Mouse (Mus musculus) 3T3-L1 (cell line): ENCODE data around the gene Ankrd23.

Source experiments
- DNase-seq: peaks from one replicate; pipeline ENCODE4 v3.0.0-alpha.2; 2015; ENCODE audit warnings: low read depth, low spot score

Gene Ankrd23

DNA sequence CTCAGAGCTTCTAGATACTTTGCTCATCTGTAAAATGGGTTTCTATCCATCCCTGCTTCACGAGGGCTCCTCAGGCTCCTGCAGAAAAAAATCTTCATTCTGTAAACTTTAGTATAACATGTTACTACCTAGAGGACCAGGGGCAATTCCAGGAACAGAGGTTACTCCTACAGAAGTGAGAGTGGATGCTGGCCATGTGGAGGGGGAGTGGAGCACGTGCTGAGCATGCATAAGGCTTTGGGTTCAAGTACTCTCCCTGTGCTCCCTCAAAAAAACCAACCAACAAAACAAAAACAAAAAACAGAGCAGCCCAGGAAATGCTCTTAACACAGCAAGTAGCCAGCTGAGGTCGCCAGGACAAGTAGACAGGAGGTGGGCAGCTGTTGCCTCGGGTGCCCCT, 26.9 kb upstream of the Ankrd23 start:
- DNase-seq, result no peak

DNA sequence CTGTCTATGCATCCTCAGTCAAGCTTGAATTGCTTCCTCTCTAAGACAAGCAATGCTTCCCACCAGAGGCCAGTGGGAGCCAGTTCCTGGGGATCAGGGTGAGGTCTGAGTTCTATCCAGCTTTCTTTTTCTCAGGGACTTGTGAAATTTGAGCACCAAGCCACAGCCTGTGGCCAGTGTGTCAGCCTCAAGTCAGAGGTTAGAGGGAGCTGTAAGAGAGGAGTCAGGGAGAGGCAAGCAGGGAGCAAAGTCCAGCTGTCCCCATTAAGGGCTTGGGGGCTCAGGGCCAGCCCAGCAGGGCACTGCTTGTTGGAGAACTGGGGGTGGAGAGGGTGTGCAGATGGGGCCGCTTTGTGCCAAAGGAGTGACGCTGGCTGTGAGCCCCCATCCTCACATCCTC, 26.5 kb upstream of the Ankrd23 start:
- peak; percentile 68 for DNase-seq

DNA sequence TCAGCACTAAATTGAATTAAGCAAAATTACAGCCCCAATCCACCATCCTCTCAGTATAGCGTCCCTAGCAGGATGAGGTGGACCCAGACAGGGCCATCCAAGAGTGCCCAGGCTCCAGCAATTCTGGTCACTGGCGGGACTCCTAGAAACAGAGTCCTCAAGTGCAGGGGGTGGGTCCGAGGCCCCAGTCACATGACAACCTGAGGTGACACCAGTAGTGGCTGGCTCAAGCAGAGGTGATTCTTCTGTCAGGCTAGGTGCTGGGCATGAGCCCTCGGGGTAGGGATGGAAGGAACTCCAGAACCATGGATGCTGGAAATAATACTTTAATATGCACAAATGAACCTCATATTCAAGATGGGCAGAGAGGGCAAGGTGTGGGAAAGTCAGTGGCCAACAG, 25.7 kb upstream of the Ankrd23 start:
- DNase-seq, result no peak

DNA sequence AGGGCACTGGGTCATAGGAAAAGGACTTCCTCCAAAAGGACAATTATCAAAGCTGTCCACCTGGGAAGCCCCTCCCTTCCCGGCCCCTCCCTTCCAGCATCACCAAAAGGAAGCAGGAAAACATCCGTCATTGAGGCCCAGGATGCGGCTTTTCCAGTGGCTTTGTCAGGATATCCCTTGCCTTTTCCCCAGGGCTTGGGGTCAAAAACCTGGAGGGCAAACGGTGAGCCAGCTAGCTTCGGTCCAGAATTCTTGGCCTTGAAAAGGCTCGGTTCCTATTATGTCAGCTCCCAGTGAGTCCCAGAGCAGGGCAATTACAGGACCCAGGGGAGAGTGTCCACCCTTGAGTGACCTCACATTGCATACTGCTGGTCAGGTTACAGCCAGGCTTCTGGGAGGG, 24.2 kb upstream of the Ankrd23 start:
- DNase-seq, result no peak

DNA sequence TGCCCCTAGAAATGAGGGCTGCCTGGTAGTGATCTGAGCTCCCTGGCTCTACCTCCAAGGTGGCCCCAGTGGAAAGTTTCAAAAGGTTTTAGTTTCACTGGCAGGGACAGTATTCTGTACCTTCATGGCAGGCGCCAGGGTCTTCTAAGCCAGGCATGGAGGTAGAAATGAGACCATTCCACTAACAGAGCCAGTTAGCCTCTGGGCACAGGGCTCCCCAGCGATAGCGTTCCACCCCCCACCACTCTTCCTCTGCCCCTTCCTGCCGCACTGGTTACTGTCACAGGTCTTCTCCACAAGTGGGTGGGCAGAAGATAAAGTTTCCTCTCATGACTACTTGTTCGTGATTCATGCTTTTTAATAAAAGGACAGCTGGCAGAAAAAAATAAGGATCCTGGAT, 23.2 kb upstream of the Ankrd23 start:
- DNase-seq, result no peak

DNA sequence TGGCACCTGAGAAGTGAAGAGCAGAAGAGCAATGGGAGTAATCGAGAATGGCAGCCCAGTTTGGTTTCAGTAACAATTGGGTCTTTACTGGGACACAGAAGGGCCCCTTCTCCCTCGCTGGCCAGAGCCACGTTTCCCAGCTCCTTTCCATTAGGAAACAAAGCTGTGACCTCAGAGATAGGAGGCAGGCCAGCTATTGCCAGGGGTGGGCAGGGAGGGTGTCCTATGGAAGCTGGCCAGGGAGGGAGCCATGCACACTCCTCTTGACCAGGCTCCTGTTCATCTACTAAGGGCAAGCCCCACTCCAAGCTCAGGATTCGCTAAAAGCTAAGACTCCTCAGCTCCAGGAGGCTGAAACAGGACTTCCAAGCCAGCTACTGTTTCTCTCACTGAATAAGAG, 22.6 kb upstream of the Ankrd23 start:
- DNase-seq, result no peak

DNA sequence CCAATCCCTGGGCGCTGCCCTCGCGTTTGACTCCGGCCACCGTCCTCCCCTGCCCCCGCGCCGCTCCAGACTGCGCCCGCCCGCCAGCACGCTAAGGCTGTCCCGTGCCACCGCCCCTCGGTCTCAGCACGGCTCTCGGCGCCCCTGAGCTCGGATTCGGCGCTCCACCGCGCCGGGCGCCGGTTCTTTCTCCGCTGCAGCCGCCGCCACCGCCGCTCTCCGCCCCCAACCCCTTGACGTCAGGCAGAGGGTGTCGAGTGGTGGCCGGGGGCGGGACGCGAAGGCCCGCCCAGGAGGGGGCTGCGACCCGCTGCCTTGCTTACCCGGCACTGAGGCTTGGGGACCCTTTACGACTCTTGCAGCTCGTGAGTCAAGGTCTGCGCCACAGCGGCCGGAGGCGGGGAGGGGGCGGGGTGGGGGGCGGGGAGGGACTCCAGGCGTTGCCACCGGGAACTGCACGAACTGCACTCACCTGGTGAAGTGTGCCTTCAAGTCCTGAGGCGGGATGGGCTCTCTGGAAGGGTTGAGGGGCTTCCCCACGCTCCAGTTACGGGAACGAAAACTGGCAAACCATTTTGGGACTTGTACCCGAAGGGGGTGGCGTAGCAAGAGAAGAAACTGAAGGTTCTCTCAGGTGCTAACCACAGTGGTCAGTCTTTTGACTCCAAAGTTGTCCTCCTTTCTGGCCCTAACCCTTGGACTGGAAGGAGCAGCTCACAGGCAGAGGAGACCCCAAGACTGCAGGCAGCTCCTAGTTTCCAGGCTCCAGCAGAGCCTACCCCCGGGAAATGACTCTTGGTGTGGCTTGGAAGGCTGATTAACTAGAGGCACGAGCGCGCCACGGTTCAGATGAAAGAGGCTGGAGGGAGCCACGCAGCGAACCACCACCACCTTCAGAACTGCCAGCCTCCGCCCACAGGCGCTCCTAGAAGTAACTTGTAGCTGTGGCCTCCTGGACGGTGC, 21.6 kb upstream of the Ankrd23 start, which contains the start of gene Sema4c:
Sema4c (minus strand) TSS at position 319 of the 963 bp plus-strand sequence.
- DNase-seq, result no peak

DNA sequence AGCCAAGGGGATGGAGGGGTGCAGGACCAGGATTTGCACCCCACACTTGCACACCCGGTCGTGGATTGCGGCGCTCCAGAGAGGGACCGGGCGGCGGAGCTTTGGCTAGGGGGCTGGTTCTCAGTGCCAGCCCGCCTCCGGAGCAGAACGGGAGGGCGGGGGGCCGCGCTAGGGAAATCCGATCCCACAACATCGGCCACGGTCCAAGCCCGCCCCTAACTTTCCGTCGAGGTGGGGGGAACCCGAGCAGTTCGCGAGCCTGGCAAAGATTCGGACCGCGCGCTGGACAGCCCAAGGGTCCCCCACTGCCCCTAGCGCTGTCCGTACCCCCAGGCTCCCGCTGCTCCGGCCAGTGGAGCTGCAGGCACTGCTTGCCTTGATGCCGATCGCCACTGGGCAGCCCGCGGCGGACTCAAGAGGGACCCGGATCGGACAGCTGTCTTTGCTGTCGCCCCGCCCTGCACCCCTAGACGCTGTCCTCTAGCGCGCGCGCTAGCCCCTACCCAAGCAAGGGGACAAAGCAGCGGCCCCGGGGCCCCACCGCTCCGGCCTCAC, 20.9 kb upstream of the Ankrd23 start:
- no peak for DNase-seq

DNA sequence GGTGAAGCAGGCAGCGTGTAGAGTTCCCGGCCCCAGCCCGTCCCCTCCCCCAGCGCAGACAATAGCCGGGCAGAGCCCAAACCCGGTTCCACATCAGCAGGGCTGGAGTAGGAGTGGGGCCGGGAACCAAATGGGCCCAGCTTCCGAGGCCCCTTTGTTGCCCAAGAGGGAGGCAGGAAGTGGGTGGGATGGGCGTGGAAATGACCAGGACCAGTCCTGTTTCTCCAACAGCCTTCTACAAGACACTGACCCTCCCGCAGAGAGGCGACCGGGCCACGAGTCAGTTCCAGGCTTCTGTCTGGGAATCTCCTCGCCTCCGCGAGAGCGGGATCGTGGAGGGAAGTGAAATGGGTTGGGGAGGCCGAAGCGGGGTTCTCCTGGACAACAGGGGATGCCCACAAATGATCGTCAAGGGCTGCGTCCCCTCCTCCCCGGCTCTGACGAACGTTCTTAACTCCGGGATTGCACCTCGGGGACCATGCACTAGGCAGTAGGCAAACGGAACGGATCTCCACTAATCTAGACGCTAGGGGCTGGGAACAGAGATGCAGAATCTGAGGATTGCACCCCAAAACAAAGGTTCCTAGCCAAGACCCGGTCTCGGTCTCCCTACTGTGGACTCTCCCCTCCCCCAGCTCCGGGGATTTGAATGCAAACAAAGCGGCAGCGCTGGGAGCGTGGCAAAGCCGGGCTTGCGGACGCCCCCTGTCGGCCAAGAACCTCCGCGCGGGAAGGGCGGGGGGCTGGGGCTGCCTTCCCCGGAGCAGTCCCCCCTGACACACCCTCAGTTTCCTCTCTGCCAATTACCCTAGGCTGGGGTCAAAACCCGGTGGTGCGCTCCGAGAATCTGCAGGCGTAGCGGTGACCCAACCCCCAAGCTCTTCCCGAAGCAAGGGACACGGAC, 20.1 kb upstream of the Ankrd23 start:
- peak; percentile 96 for DNase-seq

DNA sequence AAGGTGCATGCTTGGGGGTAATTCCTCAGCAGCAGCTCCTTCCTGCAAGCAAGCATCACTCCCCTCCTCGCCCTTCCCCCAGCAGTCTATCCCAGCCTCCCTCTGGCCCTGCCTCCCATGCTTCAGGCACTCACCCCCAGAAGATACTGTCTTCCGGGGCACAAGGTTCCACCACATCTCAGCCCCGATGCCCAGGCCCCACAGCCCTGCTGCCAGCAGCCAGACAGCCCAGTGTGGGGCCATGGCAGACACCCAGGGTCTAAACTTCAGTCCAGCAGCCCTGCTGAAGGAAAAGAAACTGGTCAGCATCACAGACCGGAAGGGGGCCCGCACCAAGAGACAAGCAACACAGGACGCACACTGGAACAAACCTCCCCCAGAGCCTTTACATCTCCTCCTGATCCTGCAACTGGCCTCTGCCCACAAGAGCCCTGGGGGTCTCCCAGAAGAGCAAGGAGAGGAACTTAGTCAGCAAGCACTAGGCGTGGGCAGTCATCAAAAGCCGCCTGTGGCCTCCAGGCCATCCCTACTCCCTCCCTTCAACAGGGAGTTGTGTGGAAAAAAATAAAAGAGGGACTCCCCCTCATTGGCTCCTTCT, 19.2 kb upstream of the Ankrd23 start:
- DNase-seq, result peak; percentile 69

DNA sequence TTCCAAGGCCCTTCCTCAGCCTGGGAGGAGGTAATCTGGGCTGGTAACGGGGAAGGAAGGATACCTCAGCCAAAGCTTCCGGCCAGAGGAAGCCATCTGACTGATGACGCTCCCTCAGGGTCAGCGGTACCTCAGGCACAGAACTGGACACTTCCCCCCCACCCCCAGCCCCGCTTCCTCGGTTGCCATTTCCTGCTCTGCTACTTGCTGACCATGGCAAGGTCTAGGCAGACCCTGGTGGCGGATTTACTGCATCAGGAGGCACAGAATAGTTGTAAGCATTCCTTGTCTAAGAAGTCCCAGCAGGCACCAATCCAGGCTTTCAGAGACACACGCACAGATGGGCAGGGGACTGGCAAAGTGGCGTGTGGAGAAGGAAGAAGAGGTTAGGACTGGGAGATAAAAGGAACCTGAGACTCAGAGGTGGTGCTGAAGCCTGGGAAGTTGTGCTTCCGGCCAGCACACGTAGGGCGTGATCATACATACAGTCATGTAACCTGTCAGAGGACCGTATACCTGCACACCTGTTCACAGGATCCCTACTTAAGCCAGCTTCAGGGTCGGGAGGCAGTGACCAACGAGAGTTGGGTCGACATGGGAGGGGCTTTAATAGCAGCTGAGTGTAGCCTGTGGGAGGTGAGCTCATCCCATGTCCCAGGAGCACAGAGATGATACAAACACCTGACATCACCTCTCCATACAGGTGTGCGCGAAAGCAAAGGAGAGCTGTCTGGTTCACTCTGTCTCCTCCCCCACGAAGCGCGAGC, 18.1 kb upstream of the Ankrd23 start:
- DNase-seq, result no peak

DNA sequence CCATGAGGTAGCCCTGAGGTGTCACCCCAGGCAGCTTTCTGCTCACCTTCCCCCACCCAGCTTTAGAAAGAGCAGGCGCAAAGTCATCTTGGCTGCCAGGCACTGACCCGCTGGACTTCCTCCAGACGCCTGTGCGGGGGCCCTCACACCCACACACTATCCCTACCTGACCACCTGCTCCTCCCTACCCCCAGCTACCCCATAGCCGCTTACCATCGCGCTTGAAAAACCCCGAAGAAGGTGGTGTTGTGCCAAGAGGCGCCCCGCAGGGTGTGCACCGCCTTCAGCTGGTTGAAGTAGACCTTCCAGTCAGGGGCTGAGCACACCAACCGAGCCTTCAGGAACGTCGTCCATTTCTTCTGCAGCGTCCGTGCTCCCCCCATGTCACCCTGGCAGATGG, 15.8 kb upstream of the Ankrd23 start:
- DNase-seq, result no peak

DNA sequence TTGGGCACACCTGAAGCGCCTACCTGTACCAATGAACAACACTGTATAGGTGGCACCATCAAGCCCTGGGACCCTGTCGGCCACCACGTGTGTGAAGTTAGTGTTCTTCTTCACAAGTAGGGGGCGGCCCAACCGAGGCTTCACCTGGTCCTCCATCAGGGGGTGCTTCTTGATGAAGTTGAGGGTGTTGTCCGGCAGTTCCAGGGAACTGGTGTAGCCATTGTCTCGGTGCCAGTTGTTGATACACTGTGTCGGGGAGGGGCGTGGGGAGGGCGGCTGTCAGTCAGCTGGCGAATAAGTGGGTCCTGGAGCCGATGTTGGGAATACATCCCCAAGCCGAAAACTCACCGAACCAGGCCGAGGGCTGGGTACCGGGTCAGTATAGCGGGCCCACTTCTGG, 15.2 kb upstream of the Ankrd23 start:
- DNase-seq, result no peak

DNA sequence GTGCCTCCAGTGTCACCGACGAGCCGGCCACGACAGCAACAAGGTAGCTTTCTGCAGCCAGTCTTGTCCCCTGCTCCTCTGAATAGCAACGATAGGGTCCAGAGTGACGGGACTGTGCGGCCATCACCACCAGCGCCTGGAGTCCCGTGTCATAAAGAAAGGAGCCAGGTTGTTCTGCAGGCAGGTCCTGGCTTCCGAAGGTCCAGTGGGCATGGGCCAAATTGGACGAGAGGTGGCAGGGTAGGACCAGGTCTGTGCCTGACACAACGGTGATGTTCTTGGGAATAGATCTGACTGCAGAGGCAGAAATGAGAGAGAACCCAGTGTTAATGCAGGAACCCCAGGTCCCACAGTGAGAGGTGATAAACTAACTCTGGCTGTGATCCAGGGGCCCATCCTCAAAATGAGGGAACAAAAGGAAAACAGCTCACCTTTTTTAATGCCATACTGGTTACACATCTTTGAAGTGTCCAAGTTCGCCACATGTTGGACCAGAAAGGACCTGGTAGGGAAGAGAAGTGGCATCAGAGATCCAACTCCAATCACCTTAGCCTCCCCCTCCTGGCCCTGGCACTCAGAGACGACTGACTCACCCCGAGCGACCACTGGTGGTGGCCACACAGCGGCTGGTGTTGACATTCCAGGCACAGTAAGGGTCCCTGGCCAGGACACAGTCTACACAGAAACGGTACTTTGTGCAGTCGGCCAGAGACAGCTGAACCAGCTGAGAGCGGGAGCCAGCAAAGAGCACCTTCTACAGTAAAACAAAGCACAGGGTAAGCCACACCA, 13.6 kb upstream of the Ankrd23 start:
- no peak for DNase-seq

DNA sequence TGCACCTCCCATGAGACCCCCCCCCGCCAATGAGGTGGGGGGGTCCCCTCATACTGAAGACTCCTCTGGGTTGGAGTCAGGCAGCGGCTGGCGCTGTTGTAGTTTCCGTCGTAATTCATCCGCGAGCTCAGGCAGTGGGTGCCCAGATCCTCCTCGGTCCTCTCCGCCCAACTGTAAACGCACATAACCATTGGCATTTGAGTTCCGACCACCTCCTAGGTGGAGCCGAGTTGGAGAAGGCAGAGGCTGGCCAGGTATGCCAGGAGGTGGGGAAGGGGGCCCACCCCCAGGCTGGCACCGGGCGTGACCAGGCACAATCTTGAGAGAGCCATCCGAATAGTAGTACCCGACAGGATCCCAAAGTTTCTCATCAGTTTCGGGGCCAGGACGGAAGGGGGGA, 12.8 kb upstream of the Ankrd23 start:
- no peak for DNase-seq

DNA sequence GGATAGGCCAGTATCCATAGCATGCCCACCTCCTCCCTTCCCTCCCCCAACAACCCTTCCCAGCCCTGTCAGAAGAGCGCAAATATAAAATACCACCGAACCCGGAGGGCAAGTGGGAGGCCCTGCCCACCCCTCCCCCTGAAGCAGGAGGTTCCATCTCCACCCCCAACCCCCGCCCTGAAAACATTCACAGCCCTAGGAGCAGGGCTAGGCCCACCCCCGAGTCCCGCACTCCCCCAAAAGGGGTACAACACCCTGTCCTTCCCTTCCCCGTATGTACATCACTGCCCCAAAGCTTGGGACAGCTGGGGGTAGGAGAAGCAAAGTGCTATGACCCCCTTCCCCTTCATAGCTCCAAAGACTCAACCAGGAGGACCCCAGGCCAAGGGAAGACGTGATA, 12.1 kb upstream of the Ankrd23 start:
- no peak for DNase-seq

DNA sequence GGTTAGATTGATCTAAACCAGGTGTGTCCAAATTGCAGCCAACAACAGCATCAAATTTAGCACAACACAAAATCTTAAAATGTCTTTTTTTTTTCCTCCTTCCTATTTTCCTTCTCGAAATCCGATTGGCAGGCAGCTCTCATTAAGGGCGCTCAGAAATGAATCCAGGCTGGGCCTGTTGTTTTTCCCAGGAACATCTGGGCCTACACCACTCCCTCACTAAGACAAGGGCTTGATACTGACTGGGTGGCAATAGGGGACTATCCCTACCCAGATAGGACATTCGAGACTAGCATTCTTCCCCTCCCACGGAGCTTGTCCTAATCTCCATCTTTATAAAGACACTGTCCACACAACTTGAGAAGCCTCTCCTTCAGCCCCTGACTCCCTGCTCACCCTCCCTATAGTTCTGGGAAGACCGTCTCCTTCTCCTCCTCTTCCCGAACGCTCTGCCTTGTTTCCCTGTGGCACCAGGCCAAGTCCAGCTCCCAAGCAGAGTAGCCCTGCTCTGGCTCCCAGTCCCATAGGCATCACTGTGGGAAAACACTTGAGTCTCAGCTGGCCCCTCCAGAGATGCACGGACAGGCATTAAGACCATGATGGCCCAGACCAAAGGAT, 11.4 kb upstream of the Ankrd23 start:
- DNase-seq, result peak; percentile 51

DNA sequence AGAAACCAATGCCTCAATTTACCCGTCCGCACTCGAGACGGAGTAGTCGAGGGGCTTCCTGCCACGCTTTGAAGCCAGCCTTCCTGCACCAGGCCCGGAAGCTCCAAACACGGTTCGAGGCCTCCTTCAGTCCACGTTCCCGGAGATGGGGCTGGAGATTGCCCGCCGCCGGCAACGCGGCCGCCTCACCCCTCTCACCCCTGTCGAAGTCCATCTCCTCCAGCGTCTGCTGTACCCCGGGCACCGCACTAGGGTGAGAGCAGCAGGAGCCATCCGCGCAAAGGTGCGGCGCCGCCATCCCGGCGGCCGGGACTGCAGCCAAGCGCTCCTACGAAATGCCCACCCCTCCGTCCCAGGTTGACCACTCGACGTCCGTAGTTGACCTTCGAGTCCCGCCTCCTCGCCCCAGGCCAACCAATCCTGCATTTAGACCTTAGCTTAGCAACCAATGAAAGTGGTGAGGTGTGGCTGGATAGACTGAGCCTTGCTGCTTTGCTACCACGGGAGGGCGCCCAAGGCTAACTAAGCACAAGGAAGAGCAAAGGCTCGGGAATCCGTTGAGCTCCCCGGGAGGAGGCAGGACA, 10.3 kb upstream of the Ankrd23 start, which contains the start of gene Ankrd39:
Ankrd39 (minus strand) TSS at position 558 of the 584 bp plus-strand sequence.
- DNase-seq, result peak; percentile 99
